Mouse (Mus musculus) intestine, embryonic 14.5 days (tissue): ENCODE data around the gene Sirt2. TPM values are rescaled to one million over a fixed set of nuclear protein-coding genes. Genes with fewer than 3 reads are reported as not detected.
A peak's percentile ranks its signal among the peaks of the same experiment; 100 is the strongest.

Experiments used
- ATAC-seq: fragments of 200-750 bp; cut with Nextera tagmentation; replicated peaks from 2 replicates; pipeline ENCODE4 v1.8.0; 2017; ENCODE audit warnings: low read depth, moderate number of reproducible peaks, moderate TSS enrichment, moderate library complexity; ENCODE audit not compliant: low FRiP score, low TSS enrichment
- DNase-seq: peaks from one replicate; pipeline ENCODE4 v3.0.0-alpha.2; 2018; ENCODE audit warnings: low spot score
- H3K27ac ChIP-seq: fragments of 300-500 bp; sonication (generic); 2 replicates; pipeline ENCODE4 v1.5.1; 2014; ENCODE audit warnings: low read depth, mild to moderate bottlenecking, control low read depth
- H3K27me3 ChIP-seq: fragments of 300-500 bp; sonication (generic); replicated peaks from 2 replicates; pipeline ENCODE4 v1.6.1; 2014; ENCODE audit warnings: low read length, control low read depth; ENCODE audit not compliant: control insufficient read depth, insufficient read depth
- H3K36me3 ChIP-seq: fragments of 300-500 bp; sonication (generic); 2 replicates; pipeline ENCODE4 v1.6.1; 2014; ENCODE audit warnings: low read length, control low read depth; ENCODE audit not compliant: control insufficient read depth, insufficient read depth
- H3K4me1 ChIP-seq: fragments of 300-500 bp; sonication (generic); replicated peaks from 2 replicates; pipeline ENCODE4 v1.6.1; 2014; ENCODE audit warnings: low read length, control low read depth, mixed read lengths; ENCODE audit not compliant: control insufficient read depth, insufficient read depth
- H3K4me2 ChIP-seq: fragments of 300-500 bp; sonication (generic); 2 replicates; pipeline ENCODE4 v1.6.1; 2014; ENCODE audit warnings: low read length
- H3K4me3 ChIP-seq: fragments of 300-500 bp; sonication (generic); 2 replicates; pipeline ENCODE4 v1.5.1; 2014; ENCODE audit warnings: low read depth, low read length, control low read depth, mixed read lengths
- H3K9ac ChIP-seq: fragments of 300-500 bp; sonication (generic); 2 replicates; pipeline ENCODE4 v1.6.1; 2014; ENCODE audit warnings: mild to moderate bottlenecking, low read length
- H3K9me3 ChIP-seq: fragments of 300-500 bp; sonication (generic); 2 replicates; pipeline ENCODE4 v1.6.1; 2016; ENCODE audit warnings: low read length, control low read depth; ENCODE audit not compliant: control insufficient read depth
- WGBS: fragments of 180-500 bp; shearing (Covaris S2); extraction: QIAGEN DNeasy Blood & Tissue Kit; methylation state at CpG from one replicate; pipeline ENCODE4 v1.1.7; 2014; 5-methylcytosine and 5-hydroxymethylcytosine counted together
- polyA plus RNA-seq: library from polyadenylated mRNA; unstranded; fragments of >200 nt; fragmentation: Nextera tagmentation; extraction: Ambion mirVana; gene quantifications from 2 replicates; pipeline ENCODE4 v1.2.1, GENCODE M21; 2014

Sirt2 gene
- polyA plus RNA-seq, 1 experiment from 2014 or later, result 56.8 TPM

DNA sequence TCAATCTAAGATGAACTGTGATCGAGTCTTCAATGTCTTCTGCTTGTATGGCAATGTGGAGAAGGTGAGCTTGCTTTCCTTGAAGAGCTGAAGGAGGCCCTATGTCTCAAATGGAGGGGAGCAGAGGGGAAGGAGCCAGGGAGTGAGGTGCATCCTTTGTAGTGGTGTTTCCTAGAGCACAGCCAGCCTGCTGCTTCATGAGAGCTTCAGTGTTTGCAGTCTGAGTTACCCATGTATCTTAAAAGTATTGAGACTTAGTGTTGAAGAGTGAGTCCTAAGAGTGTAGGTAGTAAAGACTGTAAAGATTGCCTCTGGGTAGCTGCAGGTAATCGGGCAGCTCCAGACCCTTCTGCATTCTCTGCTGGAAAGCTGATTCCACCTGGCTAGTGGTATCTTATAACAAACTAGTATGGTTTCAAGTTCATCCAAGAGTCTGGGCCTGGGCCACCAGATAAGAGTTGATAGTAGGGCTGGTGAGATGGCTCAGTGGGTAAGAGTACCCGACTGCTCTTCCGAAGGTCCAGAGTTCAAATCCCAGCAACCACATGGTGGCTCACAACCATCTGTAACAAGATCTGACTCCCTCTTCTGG is 52.4 kb downstream of the Sirt2 start:
- peaks cover 13% of the 10 kb centered on the region for H3K4me1 ChIP-seq
- H3K27ac ChIP-seq, result no peak overlapping the region
- WGBS, result 77% methylated on average over 4 of the region's 4 CpGs

DNA sequence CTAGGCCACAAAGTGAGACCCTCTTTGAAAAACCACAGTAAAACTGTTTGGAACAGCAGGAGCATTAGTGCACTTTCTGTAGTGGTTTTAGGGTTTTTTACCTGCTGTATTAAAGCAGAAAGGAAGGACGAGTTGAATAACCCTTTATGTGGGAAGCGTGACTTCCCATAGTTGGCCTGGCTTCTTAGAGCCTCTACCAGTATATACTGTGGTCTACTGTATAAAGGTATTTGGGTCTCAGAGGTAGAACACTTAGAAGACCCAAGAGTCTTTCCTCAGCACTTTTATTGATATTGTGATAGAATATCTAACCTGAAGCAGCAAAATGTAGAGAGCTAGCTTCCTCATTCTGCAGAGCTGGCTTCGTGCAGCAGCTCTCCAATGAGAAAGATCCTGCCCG is 53.0 kb downstream of the Sirt2 start:
- no peak for ATAC-seq
- Histone ChIP-seq H3K4me2 (no peak overlapping the region), H3K9me3 (no peaks in the 10 kb centered on the region), H3K9ac (no peak overlapping the region), H3K27ac (no peak overlapping the region), H3K4me1 (peaks cover 11% of the 10 kb centered on the region), H3K27me3 (no peaks in the 10 kb centered on the region), H3K36me3 (peaks cover 79% of the 10 kb centered on the region), H3K4me3 (no peak overlapping the region)
- DNase-seq, result no peak
- 87% methylated on average over 4 of the region's 4 CpGs for WGBS

More for the DNA sequence above, 52.4 kb downstream of the Sirt2 start:
- ATAC-seq, result no peak
- H3K36me3 ChIP-seq, result peaks cover 85% of the 10 kb centered on the region
- no peaks in the 10 kb centered on the region for H3K27me3 ChIP-seq
- DNase-seq, result no peak
- no peak overlapping the region for H3K4me3 ChIP-seq
- H3K4me2 ChIP-seq, result no peak overlapping the region
- H3K9ac ChIP-seq, result no peak overlapping the region
- H3K9me3 ChIP-seq, result no peaks in the 10 kb centered on the region

GRCm38 (mm10) chr7:28820358-28821260 is 54.1 kb downstream of the Sirt2 start:
- H3K9me3 ChIP-seq, result no peaks in the 10 kb centered on the region
- H3K27me3 ChIP-seq, result no peaks in the 10 kb centered on the region
- H3K36me3 ChIP-seq, result peaks cover 68% of the 10 kb centered on the region
- DNase-seq (no peak), ATAC-seq (no peak)
- 78% methylated on average over 12 of the region's 12 CpGs for WGBS
- peaks cover 12% of the 10 kb centered on the region for H3K4me1 ChIP-seq
- no peak overlapping the region for H3K4me3 ChIP-seq
- H3K4me2 ChIP-seq, result no peak overlapping the region
- H3K9ac ChIP-seq, result no peak overlapping the region
- no peak overlapping the region for H3K27ac ChIP-seq

GRCm38 (mm10) chr7:28821261-28821831 is 54.8 kb downstream of the Sirt2 start:
- H3K4me3 ChIP-seq, result no peak overlapping the region
- no peak overlapping the region for H3K27ac ChIP-seq
- H3K9me3 ChIP-seq, result no peaks in the 10 kb centered on the region
- peaks cover 61% of the 10 kb centered on the region for H3K36me3 ChIP-seq
- DNase-seq (no peak), ATAC-seq (no peak)
- WGBS, result 71% methylated on average over 10 of the region's 10 CpGs
- no peaks in the 10 kb centered on the region for H3K27me3 ChIP-seq
- H3K4me2 ChIP-seq, result no peak overlapping the region
- H3K4me1 ChIP-seq, result peaks cover 14% of the 10 kb centered on the region
- H3K9ac ChIP-seq, result no peak overlapping the region

GRCm38 (mm10) chr7:28822556-28822955 is 56.0 kb downstream of the Sirt2 start:
- no peak overlapping the region for H3K4me3 ChIP-seq
- H3K27ac ChIP-seq, result no peak overlapping the region
- H3K27me3 ChIP-seq, result no peaks in the 10 kb centered on the region
- no peak overlapping the region for H3K9ac ChIP-seq
- H3K4me1 ChIP-seq, result peaks cover 16% of the 10 kb centered on the region
- H3K36me3 ChIP-seq, result peaks cover 49% of the 10 kb centered on the region
- WGBS, result 71% methylated on average over 1 of the region's 1 CpGs
- ATAC-seq (no peak), DNase-seq (no peak)
- H3K4me2 ChIP-seq, result no peak overlapping the region
- H3K9me3 ChIP-seq, result no peaks in the 10 kb centered on the region

- peaks cover 18% of the 10 kb centered on the region for H3K4me1 ChIP-seq
- H3K27ac ChIP-seq, result peak overlapping the region; percentile 83; the same call in 1 of the 2 replicates
- peaks cover 42% of the 10 kb centered on the region for H3K36me3 ChIP-seq
- no peak for ATAC-seq
- H3K9ac ChIP-seq, result no peak overlapping the region
- no peak for DNase-seq
- H3K4me2 ChIP-seq, result no peak overlapping the region
- 51% methylated on average over 10 of the region's 10 CpGs for whole genome bisulfite sequencing
- H3K9me3 ChIP-seq, result no peaks in the 10 kb centered on the region
- no peak overlapping the region for H3K4me3 ChIP-seq
- H3K27me3 ChIP-seq, result no peaks in the 10 kb centered on the region
These were observed 56.7 kb downstream of the Sirt2 start for GRCm38 (mm10) chr7:28822993-28823903.

- DNase-seq, result no peak
- peaks cover 36% of the 10 kb centered on the region for H3K36me3 ChIP-seq
- H3K4me1 ChIP-seq, result peaks cover 18% of the 10 kb centered on the region
- H3K4me3 ChIP-seq, result no peak overlapping the region
- 58% methylated on average over 2 of the region's 2 CpGs for WGBS
- H3K27me3 ChIP-seq, result no peaks in the 10 kb centered on the region
- H3K4me2 ChIP-seq, result no peak overlapping the region
- peak overlapping the region; percentile 83 for H3K27ac ChIP-seq
- no peak for ATAC-seq
- H3K9me3 ChIP-seq, result no peaks in the 10 kb centered on the region
- no peak overlapping the region for H3K9ac ChIP-seq
These were observed 57.4 kb downstream of the Sirt2 start for GRCm38 (mm10) chr7:28823932-28824331.
